Mouse (Mus musculus) lung, postnatal 14 days (tissue): ENCODE data around the gene Ptprg.

Experiments used
- DNase-seq: peaks from one replicate; pipeline ENCODE4 v3.0.0; 2021

Ptprg gene

DNA sequence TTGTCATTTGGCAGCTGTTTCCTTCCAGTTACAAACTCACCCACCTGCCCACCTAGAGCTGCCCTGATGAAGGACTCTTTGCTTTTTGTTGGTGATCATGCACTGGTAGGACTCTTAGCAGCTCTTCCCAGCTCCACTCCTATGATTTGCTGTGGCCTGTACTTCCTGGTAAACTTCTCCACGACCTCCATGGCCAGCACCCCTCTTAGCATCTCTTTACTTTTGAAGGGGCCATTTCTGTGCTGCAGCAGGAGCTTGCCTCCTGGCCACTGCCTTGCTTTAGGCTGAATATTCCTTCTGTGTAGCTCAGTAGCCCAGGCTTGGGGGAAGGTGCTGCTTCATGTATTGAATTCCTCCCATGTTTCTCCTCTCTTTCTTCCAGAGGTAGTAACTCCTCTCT is 517.0 kb downstream of the Ptprg start:
- no peak for DNase-seq

DNA sequence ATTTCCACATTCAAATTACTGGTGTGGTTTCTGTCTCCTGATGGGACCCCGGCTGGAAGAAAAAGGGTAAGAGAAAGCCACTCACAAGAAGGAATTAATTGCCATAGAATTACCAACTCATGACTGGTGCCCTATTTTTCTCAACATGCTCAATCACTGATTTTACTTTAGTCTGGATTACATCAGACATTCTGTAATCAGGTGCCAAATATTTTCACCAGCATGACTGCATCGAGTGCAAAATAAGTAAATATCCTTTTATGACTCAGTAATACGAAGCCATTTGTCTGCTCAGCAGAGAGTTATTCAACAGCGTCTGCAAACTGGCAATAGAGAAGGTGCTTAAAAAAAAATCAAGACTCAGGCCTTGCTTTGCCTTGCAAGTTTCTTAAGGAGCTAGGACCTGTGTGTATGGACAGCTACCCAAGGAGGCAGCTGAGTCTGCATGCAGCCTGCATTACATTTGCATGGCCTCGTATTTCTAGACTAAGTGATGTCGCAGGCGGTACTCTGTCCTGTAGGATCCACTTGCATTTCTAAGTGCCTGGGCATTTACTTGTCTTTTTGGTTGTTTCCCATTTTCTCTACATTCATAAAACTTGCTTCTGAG is 517.6 kb downstream of the Ptprg start:
- no peak for DNase-seq

DNA sequence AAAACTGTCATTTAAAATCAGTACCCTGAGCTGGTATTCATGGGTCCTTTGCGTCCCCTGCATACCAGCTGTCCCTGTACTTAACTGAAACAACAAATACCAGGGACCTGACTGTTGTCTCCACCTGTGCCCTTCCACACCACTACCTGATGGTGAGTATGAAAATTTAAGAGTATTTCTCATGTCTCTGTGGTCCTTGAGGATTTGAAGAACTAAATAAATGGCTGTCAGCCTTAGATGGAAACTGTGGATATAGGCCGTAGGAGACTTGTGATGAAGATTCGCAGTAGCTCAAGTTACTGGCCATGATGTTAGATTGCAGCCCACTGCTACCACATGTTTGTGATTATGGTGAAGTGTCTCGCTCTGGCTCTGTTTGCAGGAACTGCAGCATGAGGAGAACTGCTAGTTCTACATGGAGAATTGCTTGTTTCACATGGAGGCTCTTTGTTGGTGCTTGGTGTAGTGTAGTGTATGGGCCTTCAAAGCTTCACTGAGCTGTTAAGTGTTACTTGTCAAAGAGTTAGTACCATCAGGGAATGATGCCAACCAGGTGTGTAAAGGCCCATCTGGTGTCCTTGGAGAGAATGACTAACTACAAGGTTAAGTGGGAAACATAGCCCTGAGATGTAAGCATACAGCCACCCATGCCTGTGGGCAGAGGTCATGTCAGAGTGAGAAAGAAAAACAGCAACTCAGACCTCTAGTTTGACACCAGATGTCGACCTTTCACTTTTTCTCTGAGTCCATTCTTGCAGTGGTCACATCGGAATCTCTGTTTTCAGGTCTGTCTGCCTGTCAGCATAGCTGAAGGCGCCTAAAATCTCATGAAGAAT is 518.9 kb downstream of the Ptprg start:
- no peak for DNase-seq

DNA sequence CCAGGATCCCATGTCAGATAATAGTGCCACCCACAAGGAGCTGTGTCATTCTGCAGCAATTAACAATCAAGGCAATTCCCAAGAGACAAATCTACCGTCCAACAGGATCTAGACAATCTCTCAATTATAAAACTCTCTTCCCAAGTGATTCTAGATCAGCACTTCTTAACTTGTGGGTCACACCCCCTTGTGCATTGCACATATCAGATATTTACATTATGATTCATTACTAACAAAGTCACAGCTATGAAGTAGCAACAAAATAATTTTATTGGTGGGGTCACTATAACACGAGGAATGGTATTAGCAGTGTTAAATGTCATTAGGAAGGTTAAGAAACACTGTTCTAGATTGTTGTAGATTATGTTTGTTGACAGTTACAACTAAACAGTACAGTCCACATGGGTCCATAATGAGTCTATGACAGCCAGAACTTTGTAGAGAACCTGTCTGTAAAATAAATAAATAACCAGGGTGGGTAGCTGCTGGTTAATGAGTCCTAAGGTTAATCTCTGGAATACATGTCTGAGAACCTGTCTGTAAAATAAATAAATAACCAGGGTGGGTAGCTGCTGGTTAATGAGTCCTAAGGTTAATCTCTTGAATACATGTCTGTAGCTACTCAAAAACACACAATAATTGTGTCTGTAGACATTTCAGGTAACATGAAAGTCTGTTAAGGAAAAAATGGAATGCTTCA is 520.2 kb downstream of the Ptprg start:
- DNase-seq: no peak

DNA sequence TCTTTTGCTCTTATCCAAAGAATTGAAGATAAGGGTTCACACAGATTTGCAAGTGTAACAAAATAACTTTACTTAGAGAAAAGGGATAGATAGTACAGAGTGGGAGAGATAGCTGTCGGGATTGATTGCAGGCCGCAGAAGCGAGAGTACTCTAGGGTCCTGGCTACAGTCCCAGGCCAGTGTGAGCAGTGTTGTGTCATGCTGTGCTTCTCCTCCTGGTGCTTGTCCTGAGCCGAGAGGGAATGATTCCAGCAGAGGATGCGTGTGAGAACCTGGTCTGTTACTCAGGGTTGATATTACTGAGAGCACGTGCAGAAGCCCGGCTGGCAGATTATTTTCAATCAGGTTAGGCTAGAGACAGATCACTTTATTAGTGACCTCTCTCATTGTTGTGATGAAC is 523.9 kb downstream of the Ptprg start:
- no peak for DNase-seq

DNA sequence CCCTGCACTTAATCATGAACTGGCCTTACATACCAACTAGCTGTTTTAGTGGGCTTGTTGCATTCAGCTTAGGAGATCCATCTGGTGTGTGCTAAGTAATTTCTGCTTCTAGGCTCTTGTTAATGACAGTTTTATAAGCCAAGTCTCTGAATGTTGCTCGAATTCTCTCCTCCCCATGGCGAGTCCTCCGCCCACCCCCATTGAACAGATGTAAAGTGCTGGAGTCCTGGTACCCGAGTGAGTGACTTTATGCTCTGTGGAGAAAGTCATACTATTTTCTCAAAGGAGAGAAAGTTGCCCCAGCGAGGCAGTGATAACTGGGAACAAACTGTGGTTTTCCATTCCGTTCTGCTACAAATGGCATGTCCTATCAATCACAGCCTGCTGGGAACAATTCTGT is 525.9 kb downstream of the Ptprg start:
- DNase-seq: no peak

DNA sequence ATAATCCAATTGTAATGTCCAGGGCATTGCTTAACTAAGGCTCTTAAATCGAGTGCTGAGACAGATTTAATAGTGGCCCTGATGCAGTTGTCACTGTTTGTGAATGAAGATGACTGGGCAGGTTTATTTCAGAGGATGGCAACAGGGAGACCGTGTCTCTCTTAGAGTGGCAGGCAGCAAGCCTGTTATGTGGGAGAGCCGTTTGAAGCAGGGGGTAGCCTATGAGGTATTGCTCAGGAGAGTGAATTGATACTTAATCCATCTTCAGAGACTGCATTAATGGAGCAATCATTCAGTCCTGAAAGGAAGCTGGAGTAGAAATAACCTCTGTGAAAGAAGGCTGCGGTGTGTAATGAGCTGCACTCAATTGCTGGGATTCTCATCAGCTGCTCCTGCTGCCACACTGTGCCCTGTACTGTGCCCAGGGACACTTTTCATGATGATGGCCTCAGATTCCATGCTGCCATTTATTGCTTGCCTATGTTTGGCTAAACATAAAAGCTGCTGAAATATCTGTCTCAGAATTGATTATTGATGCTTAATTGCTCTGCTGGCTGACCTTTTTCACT is 526.6 kb downstream of the Ptprg start:
- no peak for DNase-seq

DNA sequence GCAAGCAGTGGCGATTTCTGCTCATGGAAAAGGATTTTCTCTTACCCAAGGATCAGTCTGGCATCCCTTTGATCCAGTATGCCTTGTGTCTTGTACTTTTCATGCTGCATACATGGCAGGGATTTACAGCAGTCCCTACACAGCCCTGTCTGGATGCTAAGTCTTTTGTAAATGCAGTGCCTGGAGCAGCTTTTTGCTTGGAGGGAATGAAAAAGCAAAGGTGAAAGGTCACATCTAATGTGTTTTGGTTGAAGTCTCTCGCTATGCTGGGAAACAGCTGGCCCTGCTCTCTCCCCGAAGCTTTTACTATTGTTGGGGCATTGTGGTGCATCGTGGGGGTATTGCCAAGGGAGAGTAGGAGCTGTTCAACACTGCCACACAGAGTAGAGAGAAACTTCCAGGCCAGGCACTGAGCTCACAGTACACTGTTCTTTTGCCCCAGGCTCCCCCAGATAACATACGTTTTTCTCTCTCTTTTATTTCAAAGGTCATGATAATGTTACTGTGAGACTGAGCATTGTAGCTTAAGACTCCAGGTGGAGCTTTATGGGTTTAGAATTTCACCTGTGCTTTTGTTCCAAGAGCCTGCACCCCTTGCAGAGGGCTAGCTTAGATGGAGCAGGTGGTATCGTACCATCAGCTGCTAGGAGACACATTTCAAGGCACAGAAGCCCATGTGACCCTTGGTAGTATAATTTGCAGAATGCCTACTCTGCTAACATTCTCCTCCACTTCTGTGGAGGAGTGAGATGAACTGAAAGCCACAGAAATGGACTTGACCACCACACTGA is 529.0 kb downstream of the Ptprg start:
- DNase-seq: no peak

DNA sequence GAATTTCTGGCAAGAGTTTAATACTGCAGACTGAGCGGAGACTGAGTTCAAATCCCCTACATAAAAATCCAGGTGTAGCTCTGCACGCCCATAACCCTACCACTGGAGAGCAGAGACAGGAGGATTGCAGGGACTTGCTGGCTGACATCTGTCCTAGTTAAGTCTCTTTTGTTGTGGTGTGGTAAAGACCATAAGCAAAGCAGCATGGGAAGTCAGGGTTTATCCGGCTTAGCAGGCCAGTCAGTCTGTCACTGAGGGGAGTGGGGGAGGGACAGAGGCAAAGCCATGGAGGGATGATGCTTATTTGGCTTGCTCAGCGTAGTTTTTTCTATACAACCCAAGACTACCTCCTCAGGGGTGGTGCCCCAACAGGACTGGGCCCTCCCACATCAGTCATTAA is 530.7 kb downstream of the Ptprg start:
- no peak for DNase-seq

DNA sequence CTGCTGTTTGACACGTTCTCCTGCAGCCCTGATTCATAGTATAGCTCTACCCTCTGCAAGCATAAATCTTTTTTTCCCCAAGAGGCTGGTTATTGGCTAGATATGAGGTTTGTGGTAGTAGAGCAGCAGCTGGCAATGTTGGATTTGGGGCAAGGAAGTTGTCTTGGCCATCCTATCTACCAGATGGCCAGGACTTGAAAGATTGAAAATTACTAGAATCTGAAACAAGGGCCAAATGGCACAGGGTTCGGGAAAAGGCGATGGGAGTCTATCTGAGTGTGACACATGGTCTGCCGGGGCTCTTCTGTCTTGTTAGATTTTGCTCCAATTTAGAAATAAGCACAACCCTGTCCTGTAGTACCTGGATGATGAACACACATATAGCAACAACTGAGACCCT is 531.7 kb downstream of the Ptprg start:
- no peak for DNase-seq

DNA sequence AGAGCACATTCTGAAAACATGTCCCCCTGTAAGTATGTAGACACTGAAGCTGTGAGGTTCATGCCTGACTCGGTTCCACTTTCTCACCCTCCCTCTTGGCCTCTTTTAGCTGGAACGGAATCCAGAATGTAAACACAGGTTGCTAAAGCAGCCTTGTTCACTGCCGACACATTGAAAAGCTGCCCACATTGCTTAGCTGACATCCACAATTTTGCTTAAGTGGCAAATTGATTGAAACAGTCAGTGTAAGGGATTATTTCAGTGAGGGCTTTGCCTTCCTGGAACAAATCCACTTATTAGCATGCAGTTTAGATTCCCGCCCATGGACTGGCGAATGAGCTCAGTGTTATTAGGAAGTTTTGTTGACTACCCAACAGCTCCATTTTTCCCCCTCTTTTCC is 532.8 kb downstream of the Ptprg start:
- peak; percentile 43 for DNase-seq

DNA sequence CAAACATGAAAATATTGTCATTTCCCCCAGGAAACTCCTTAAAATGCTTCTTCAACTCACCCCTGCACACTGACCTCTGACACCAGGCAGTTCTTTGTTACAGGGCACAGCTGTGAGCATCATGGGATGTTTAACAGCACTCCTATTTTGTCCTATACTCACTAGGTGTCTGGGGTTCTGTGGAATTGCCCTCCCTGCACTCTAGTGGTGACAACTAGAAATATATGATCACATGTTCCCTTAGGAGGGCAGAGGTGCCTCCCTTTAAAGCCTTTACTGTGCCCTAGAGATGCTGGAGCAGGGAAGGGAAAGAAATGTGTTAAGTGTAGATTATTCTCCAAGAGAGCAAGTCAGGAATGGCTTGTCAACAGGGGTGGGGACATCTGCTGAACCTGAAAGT is 536.6 kb downstream of the Ptprg start:
- DNase-seq: no peak

DNA sequence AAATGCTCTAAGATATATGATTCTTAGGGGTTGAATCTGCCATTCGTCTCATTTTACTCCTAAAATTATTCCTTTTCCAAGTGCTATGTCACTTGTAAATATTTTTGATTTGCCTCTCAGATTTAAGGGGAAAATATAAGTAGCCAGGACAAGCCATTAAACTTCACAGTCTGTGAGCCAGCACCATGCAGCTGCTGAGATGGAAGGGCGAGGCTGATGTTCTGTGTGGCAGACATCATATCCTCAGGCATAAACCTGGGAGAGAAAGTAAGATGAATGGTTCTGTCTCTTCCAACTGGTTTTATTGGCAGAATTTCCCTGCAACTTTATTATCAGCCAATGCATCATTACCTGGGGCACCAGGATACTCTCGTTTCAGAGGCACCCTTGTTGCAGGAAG is 538.4 kb downstream of the Ptprg start:
- DNase-seq: no peak

DNA sequence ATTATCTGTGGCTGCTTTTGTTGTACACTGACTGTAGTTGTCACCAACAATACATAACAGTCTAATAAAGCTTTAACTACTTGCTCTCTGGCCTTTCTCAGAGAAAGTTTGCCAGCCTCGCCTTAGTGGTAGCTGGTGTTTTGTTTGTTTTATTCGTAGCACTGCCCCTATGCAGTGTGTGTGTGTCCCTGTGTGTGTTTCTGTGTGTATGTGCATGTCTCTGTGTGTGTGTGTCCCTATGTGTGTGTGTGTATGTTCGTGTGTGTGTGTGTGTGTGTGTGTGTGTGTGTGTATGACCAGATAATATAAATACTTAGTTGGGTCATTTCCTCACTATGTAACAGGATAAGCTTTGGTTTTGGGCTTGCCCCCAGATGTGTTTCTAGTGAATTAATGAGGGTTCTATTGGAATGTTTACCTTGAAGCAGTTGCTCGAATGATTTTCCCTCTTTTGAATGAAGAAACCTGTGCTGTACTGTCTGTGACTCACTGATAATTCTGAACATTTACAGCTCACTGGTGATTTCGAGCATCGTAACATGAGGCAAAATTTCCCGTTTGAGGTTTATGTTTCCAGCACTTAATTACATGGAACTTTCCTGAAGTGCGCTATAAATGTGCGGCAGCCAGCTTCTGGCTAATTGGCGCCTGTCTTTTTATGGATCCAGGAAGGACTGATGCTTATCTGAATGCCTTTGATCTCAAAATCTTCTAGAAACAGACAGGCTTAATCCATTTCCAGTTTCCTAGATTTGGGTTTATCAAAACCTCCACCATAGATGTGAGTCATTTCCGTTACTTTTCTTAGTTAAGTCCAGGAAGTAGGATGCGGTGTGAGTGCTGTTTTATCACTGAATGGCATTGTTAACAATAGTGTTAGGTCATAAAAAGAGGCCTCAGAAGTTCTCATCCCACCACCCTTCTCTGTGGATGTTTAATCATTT is 546.3 kb downstream of the Ptprg start:
- DNase-seq: peak; percentile 20

DNA sequence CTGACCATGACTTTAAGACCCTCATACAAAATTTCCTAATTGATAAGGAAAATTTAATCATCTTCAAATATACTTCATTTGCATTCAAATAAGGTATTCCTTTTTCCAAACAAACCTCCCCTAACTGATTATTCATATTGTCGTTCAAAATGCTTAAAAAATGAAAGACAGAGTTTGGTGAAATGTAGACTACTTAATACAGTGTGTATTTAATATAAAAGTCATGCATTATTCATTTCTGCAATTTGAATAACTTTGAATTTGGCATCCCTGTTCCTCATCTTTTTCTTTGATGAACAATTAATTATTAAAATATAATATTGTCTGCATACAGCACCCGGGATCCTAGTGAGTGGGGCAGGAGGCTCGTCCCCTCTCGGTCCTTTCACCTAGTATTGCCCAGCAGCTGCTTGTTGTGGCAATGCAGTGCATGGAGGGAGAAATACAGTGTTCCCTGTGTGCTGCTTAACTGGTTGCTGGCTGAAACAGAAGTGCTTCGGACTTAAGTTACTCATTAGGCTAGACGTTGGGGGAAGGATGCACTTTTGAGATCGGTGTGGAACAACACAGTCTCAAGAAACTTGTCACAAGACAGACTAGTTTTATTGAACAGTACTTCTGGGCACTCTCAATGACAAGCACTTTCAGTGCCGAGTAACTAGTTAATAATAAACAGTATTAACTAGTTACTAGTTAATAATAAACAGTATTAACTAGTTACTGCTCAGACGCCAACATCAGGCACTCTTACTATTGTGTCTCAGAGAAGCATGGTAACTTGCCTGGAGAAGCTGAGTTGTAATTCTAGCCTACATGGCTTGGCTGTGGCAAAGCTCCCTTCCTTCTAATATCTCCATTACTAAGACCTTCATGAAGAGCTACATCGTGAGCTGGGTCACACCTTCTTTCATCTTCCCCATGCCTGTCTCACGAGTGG is 549.3 kb downstream of the Ptprg start:
- DNase-seq: no peak

DNA sequence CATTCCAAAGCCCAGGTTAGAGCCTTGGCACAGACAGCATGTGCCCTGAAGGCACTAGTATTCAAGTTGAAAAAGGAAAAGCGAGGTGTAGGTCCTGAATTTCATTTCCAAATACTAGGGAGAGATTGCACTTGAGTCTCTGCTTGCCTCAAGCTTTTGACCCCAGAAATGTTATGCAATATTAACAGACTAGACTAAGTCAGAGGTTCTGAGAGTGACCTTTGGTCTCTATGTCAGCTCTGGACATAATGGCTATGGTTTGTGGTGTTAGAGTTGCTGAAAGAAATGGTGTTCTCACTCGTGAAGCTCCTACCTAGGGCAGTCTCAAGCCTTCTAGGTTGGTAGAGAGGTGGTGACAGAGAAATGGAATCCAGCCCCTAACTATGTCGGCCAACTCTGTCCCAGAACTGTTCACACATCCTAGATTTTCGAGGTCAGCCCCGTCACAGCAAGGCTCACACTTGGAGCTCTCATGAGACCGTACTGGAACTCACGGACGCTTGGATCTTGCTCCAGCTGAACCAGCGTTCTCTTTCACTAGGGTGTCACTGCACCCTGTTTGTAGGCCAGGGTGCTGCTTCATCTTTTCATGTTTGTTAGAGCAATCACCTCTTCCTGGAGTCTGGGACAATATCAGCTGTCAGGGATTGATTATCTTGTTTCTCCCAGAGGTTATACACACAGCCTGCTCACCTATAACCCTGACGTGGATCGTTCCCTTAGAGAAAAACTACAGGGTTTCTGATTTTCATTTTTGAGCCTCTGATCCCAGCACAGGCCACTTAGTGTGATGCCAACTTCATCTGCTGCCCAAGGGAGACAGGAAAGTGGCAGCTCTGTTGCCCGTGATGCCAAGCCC is 551.2 kb downstream of the Ptprg start:
- DNase-seq: no peak

DNA sequence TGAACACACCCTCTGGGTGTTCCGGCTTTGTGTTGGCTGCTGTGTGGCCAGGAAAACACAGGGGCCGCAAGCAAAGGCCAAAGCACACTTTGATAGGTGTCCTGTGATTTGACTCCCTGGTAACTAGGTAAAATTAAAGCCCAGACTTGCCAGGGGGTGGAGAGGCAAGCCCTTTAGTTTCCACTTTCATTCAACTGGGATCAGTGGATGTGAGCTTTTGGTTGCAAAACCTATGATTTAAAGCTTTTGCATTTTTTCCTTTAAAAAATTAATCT is 551.8 kb downstream of the Ptprg start:
- DNase-seq: no peak

DNA sequence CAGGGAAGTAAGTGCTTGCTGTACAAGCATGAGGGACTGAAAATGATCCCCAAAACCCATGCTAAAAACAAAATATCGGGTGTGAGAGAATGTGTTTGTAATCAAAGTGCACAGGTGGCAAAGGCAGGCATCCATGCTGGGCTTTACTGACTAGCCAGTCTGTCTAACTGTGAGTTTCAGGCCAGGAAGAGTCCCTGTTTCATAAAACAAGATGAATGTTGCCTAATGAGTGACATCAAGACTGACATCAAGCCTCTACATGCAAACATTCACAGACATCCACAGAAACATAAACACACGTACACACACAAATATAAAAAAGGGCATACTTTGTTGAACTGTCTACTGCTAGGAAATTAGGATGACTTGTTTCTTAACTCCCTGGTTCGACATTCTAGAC is 552.3 kb downstream of the Ptprg start:
- no peak for DNase-seq

DNA sequence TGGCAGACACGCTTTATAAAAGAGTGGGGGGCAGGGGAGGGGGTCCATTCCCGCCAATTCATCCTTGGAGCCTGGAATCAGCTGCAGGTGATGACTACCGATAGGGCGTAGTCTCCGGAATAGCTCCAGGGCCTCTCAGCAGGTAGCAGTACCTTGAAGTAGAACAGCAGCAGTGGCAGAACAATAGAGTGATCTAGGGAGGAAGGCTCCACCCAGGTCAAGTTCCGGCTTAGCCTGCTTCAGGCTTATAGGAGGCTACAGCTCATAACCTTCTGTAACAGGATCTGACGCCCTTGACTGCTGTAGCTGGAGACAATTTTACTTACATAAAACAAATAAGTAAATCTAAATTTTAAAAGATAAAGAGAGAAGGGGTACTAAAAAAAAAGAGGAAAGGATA is 554.1 kb downstream of the Ptprg start:
- DNase-seq: no peak

DNA sequence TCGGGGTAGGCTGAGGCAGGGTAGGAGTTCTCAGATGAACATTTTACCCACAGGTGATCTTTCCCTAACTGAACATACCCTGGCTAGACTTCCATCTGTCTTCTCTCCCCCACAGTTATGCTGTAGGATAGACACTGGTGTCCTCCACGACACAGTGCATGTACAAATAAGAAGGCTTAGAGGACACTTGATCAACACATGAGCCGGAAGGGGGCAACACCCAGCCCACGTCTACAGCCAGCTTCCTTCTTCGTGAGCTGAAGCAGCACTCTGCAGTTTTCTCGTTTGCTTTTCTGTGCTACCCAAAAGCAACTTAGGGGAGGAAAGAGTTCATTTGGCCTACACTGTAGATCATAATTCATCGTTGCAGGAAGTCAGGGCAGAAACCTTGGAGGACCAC is 554.7 kb downstream of the Ptprg start:
- no peak for DNase-seq
